Mouse (Mus musculus): ENCODE results near the gene Ndufaf2.

DNA sequence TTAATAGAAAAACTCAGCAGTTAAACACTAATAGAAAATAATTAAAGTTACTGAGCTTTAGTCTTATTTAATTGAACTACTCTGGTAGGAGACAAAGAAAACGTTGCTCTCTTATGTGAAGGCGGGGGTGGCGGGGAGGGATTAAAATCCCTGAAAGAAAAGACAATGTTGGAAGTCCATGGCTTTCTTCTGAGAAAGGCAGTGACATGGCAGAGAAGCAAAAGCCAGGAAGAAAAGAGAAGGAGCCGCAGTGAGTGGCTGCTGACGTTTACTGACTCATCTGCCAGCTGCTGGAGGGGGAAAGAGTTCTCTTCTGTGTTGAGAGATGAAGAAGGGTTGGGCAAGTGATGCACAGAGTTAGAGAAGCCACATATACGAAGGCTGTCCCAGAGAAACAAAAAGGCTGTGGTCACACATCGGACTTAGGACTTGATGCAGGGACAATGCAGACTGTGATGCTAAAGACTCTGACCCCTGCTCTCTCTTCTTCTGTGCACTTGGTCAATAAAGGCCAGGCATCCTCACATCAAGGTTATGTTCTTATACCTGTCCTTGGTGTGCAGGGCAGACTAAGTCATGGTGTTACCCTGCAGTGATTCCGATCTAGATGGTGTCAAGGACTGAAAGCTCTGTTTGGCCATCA is 97.4 kb downstream of the Ndufaf2 start:
- TF ChIP-seq CTCF (IDR thresholded peaks at IDR 0.05) (no peak), EP300 (IDR thresholded peaks at IDR 0.05) (no peak)

All from lung, postnatal 0 days (tissue).